Mouse (Mus musculus) forebrain, embryonic 11.5 days (tissue): ENCODE measurements around the gene Kcnk7. TPM values are rescaled to one million over a fixed set of nuclear protein-coding genes. Genes with fewer than 3 reads are reported as not detected.

Source experiments
- ATAC-seq: fragments of 200-750 bp; cut with Nextera tagmentation; replicated peaks from 2 replicates; pipeline ENCODE4 v1.8.0; 2017; ENCODE audit warnings: moderate TSS enrichment; ENCODE audit not compliant: low FRiP score
- DNase-seq: peaks from one replicate; pipeline ENCODE4 v3.0.0-alpha.2; 2017; ENCODE audit warnings: low spot score
- H3K27ac ChIP-seq: fragments of 300-500 bp; sonication (generic); 2 replicates; pipeline ENCODE4 v1.5.1; 2014; ENCODE audit warnings: low read depth, low read length
- H3K27me3 ChIP-seq: fragments of 300-500 bp; sonication (generic); 2 replicates; pipeline ENCODE4 v1.6.1; 2014; ENCODE audit warnings: mild to moderate bottlenecking, low read length, mixed read lengths; ENCODE audit not compliant: control insufficient read depth, insufficient read depth
- H3K36me3 ChIP-seq: fragments of 300-500 bp; sonication (generic); 2 replicates; pipeline ENCODE4 v1.6.1; 2014; ENCODE audit warnings: mild to moderate bottlenecking, low read length, moderate library complexity, mixed read lengths; ENCODE audit not compliant: control insufficient read depth, insufficient read depth
- H3K4me1 ChIP-seq: fragments of 300-500 bp; sonication (generic); replicated peaks from 2 replicates; pipeline ENCODE4 v1.6.1; 2014; ENCODE audit warnings: low read length, mixed read lengths; ENCODE audit not compliant: control insufficient read depth, insufficient read depth
- H3K4me2 ChIP-seq: fragments of 300-500 bp; sonication (generic); 2 replicates; pipeline ENCODE4 v1.6.1; 2014; ENCODE audit warnings: low read depth, mild to moderate bottlenecking, low read length, moderate library complexity, mixed read lengths; ENCODE audit not compliant: severe bottlenecking
- H3K4me3 ChIP-seq: fragments of 300-500 bp; sonication (generic); 2 replicates; pipeline ENCODE4 v1.5.1; 2014; ENCODE audit warnings: low read depth, low read length
- H3K9ac ChIP-seq: fragments of 300-500 bp; sonication (generic); 2 replicates; pipeline ENCODE4 v1.6.1; 2014; ENCODE audit warnings: low read length
- H3K9me3 ChIP-seq: fragments of 300-500 bp; sonication (generic); 2 replicates; pipeline ENCODE4 v1.6.1; 2016; ENCODE audit warnings: low read length, mixed read lengths; ENCODE audit not compliant: control insufficient read depth
- WGBS: fragments of 180-500 bp; shearing (Covaris S2); extraction: QIAGEN DNeasy Blood & Tissue Kit; methylation state at CpG from one replicate; pipeline ENCODE4 v1.1.7; 2014; 5-methylcytosine and 5-hydroxymethylcytosine counted together
- polyA plus RNA-seq: library from polyadenylated mRNA; unstranded; fragments of >200 nt; fragmentation: Nextera tagmentation; extraction: Ambion mirVana; gene quantifications from 2 replicates; pipeline ENCODE4 v1.2.1, GENCODE M21; 2014

Kcnk7 gene
- polyA plus RNA-seq, 1 experiment from 2014 or later, result not detected

- Histone ChIP-seq H3K9me3 (no peaks in the 10 kb centered on the region), H3K4me2 (peak overlapping the region; percentile 24; the same call in 1 of the 2 replicates), H3K9ac (no peak overlapping the region), H3K27me3 (no peaks in the 10 kb centered on the region), H3K4me1 (peaks cover 23% of the 10 kb centered on the region; the same call in 1 of the 2 replicates), H3K27ac (no peak overlapping the region), H3K36me3 (peaks cover 6% of the 10 kb centered on the region), H3K4me3 (peak overlapping the region; percentile 25)
- DNase-seq (no peak), ATAC-seq (no peak)
- WGBS, result 80% methylated on average over 12 of the region's 12 CpGs
Measured at GRCm38 (mm10) chr19:5725029-5725707, 21.0 kb downstream of the Kcnk7 start.

DNA sequence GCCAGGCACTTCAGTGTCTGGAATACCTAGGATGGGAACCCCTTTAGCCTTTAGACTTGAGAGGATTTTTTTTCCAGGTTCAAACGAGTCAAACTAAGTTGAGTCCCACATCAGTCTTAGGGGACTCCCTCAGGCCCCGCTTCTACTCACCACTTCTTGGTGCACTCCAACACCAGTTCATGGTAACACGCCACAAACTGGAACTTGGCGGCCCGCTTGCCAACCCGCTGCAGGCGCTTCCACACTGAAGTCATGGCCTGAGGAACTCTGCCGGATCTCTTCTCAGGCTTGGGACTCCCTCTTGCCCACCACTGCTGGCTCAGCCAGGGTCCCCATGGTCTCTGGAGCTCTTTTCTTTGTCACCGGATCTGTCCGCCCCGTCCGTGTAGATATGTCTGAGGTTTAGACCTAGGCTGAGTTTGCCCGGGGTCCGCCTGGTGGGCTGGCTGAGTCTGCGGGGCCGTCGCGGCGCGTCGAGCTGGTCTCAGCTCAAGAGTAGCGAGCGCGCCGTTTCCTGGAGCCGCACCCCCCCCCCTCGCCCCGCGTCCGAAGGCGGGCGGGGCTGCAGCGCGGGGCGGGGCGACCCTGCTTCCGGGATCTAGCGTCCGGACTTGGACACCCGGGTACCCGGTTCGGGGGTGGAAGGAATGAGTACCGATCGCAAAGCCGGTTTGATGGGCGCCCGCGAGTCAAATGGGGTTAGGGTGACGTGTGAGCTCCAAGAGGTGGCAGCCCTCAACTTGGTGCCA is 21.8 kb downstream of the Kcnk7 start, which contains the start of gene Ehbp1l1:
Gene Ehbp1l1, minus strand, starts transcription at position 551 of the 749 bp plus-strand sequence.
- 17% methylated on average over 38 of the region's 49 CpGs for WGBS
- Histone ChIP-seq H3K27ac (no peak within 1 kb of the TSS), H3K4me3 (peak within 1 kb of the TSS; percentile 96), H3K27me3 (no peaks in the 10 kb centered on the region), H3K9me3 (no peaks in the 10 kb centered on the region), H3K36me3 (no peaks in the 10 kb centered on the region; the same call in 1 of the 2 replicates), H3K4me2 (peak within 1 kb of the TSS; percentile 91), H3K4me1 (peaks cover 26% of the 10 kb centered on the region; the same call in 1 of the 2 replicates), H3K9ac (peak within 1 kb of the TSS; percentile 47)
- peak; percentile 79 for DNase-seq
- ATAC-seq, result no peak

DNA sequence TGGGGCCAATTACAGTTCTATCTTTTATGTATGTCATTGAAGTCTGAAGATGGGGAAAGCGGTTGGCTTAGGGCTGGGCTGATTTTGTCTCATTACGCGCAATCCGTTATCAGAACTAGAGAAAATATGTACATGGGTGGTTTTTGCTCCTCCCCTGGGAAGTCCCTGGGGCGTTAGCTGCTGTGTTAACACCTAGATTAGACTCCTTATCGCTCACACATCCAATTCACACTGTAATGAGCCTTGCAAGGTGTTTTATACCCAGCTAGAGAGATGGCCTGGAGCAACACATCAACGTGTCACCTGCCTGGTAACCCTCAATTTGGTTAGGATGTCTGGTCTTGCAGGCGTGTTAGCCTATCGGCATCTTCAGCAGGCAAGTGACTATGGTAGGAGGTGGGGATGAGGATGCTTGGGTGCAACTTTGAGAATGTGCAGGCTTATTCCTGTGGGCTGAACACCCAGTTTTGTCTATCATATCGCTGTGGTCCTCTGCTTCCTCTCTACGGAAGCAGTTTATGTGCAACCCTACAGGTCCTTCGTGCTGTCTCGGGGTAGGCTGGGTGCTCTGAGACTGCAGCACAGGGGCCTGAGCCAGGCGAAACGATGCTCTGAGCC is 22.9 kb downstream of the Kcnk7 start:
- H3K4me2 ChIP-seq, result peak overlapping the region; percentile 91
- no peaks in the 10 kb centered on the region for H3K27me3 ChIP-seq
- peak overlapping the region; percentile 59 for H3K9ac ChIP-seq
- peaks cover 29% of the 10 kb centered on the region; the same call in 1 of the 2 replicates for H3K4me1 ChIP-seq
- no peak overlapping the region for H3K27ac ChIP-seq
- H3K4me3 ChIP-seq, result peak overlapping the region; percentile 96
- ATAC-seq (no peak), DNase-seq (no peak)
- 81% methylated on average over 15 of the region's 15 CpGs for WGBS
- H3K36me3 ChIP-seq, result no peaks in the 10 kb centered on the region; the same call in 1 of the 2 replicates
- no peaks in the 10 kb centered on the region for H3K9me3 ChIP-seq

DNA sequence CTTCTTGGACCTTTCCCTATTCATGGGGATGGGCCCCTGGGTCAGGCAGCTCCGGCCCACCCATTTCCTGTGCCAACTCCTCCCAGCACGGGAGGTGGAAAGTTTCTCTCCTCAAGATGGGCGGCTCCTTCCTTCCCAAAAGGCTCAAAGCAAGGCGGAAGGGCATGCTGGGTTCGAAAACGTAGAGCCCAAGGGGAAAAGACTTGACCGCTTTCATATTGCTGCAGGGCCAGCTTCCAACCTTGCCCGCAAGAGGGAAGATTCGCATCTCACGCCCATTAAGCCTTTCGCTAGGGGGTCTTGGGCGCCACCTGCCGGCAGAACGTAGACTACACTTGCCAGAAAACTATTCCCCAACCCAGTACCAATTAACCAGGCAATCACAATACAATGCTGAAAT is 23.5 kb downstream of the Kcnk7 start:
- ATAC-seq, result no peak
- WGBS, result 6% methylated on average over 14 of the region's 14 CpGs
- peak; percentile 93 for DNase-seq
- H3K36me3 ChIP-seq, result no peaks in the 10 kb centered on the region; the same call in 1 of the 2 replicates
- no peaks in the 10 kb centered on the region for H3K9me3 ChIP-seq
- H3K4me1 ChIP-seq, result peaks cover 29% of the 10 kb centered on the region; the same call in 1 of the 2 replicates
- H3K9ac ChIP-seq, result peak overlapping the region; percentile 100
- H3K4me2 ChIP-seq, result peak overlapping the region; percentile 91
- H3K4me3 ChIP-seq, result peak overlapping the region; percentile 96
- H3K27ac ChIP-seq, result no peak overlapping the region
- H3K27me3 ChIP-seq, result no peaks in the 10 kb centered on the region

DNA sequence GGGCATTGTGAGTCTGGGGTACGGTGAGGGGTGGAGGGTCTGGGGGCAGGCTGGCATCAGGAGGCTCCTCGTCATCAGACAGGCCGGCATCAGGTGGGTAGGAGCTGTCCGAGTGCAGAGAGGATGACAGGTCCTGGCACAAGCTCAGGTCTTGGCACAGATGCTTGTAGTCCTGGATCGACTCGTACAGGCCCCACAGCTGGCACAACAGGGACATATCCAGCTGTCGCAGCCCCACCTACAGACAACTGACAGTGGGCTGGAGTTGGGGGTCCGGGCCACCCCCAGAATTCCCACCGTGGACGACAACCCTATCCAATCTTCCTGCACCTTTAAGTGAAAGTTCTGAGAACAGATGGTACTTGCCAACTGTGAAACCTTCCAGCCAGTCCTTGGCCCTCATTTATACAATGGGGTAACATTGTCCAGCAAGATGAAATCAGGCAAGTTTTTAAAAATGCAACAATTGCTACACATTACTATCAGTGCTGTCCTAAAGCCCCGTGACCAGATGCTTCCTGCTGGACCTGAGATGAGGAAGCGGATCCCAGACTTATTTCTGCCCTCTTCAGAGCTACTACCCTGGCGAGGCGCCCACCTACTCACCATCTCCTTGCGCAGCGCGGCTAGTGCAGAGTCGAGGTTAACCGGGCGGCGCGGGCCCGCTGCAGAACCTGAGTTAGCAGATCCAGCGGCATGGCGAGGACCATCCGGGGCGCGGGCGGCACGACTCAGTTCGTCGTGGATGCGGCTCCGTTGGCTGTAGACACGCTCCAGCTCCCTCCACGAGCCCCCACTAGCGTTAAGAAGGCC is 24.7 kb downstream of the Kcnk7 start:
- WGBS, result 10% methylated on average over 37 of the region's 37 CpGs
- H3K9ac ChIP-seq, result peak overlapping the region; percentile 100
- H3K27me3 ChIP-seq, result no peaks in the 10 kb centered on the region
- H3K36me3 ChIP-seq, result no peaks in the 10 kb centered on the region; the same call in 1 of the 2 replicates
- H3K9me3 ChIP-seq, result no peaks in the 10 kb centered on the region
- H3K4me2 ChIP-seq, result peak overlapping the region; percentile 91
- H3K27ac ChIP-seq, result peak overlapping the region; percentile 89
- peaks cover 29% of the 10 kb centered on the region; the same call in 1 of the 2 replicates for H3K4me1 ChIP-seq
- ATAC-seq (peak; percentile 15), DNase-seq (peak; percentile 80)
- H3K4me3 ChIP-seq, result peak overlapping the region; percentile 96

- peak within 1 kb of the TSS; percentile 89 for H3K27ac ChIP-seq
- peak within 1 kb of the TSS; percentile 91 for H3K4me2 ChIP-seq
- peak within 1 kb of the TSS; percentile 100 for H3K9ac ChIP-seq
- WGBS, result under 1% methylated on average over 37 of the region's 37 CpGs
- peak within 1 kb of the TSS; percentile 96 for H3K4me3 ChIP-seq
- ATAC-seq, result peak; percentile 73
- no peaks in the 10 kb centered on the region; the same call in 1 of the 2 replicates for H3K36me3 ChIP-seq
- no peaks in the 10 kb centered on the region for H3K27me3 ChIP-seq
- peak; percentile 94 for DNase-seq
- H3K4me1 ChIP-seq, result peaks cover 29% of the 10 kb centered on the region; the same call in 1 of the 2 replicates
- no peaks in the 10 kb centered on the region for H3K9me3 ChIP-seq
Measured at GRCm38 (mm10) chr19:5729444-5729815, 25.3 kb downstream of the Kcnk7 start, which contains the start of gene Fam89b. Fam89b (minus strand) TSS chr19:5729653.

- H3K36me3 ChIP-seq, result no peaks in the 10 kb centered on the region
- peak overlapping the region; percentile 83 for H3K4me3 ChIP-seq
- H3K4me1 ChIP-seq, result peaks cover 29% of the 10 kb centered on the region; the same call in 1 of the 2 replicates
- no peaks in the 10 kb centered on the region for H3K9me3 ChIP-seq
- H3K4me2 ChIP-seq, result peak overlapping the region; percentile 97
- no peaks in the 10 kb centered on the region; the same call in 1 of the 2 replicates for H3K27me3 ChIP-seq
- 76% methylated on average over 29 of the region's 29 CpGs for WGBS
- no peak overlapping the region for H3K27ac ChIP-seq
- no peak overlapping the region; the same call in 1 of the 2 replicates for H3K9ac ChIP-seq
- DNase-seq (no peak), ATAC-seq (no peak)
Measured at GRCm38 (mm10) chr19:5730314-5731186, 26.4 kb downstream of the Kcnk7 start.
